Mouse (Mus musculus) lung, embryonic 15.5 days (tissue): Measurements from ENCODE around the gene Spint1. TPM values are rescaled to one million over a fixed set of nuclear protein-coding genes. Genes with fewer than 3 reads are reported as not detected.

ENCODE experiments used
- ATAC-seq: fragments of 200-750 bp; cut with Nextera tagmentation; 2 replicates; pipeline ENCODE4 v1.8.0; 2017; ENCODE audit warnings: moderate number of reproducible peaks, borderline replicate concordance; ENCODE audit not compliant: low FRiP score, low TSS enrichment; ENCODE audit errors: extremely low read depth
- H3K27ac ChIP-seq: fragments of 300-500 bp; sonication (generic); 2 replicates; pipeline ENCODE4 v1.5.1; 2015; ENCODE audit warnings: moderate library complexity, mild to moderate bottlenecking, inconsistent platforms
- H3K27me3 ChIP-seq: fragments of 300-500 bp; sonication (generic); 2 replicates; pipeline ENCODE4 v1.6.1; 2015; ENCODE audit warnings: inconsistent platforms
- H3K36me3 ChIP-seq: fragments of 300-500 bp; sonication (generic); 2 replicates; pipeline ENCODE4 v1.6.1; 2015; ENCODE audit warnings: inconsistent platforms
- H3K4me1 ChIP-seq: fragments of 300-500 bp; sonication (generic); 2 replicates; pipeline ENCODE4 v1.6.1; 2015; ENCODE audit warnings: inconsistent platforms
- H3K4me2 ChIP-seq: fragments of 300-500 bp; sonication (generic); 2 replicates; pipeline ENCODE4 v1.6.1; 2015; ENCODE audit warnings: inconsistent platforms, mild to moderate bottlenecking, moderate library complexity
- H3K4me3 ChIP-seq: fragments of 300-500 bp; sonication (generic); 2 replicates; pipeline ENCODE4 v1.5.1; 2015; ENCODE audit warnings: mild to moderate bottlenecking, inconsistent platforms
- H3K9ac ChIP-seq: fragments of 300-500 bp; sonication (generic); 2 replicates; pipeline ENCODE4 v1.6.1; 2015; ENCODE audit warnings: inconsistent platforms
- H3K9me3 ChIP-seq: fragments of 300-500 bp; sonication (generic); 2 replicates; pipeline ENCODE4 v1.6.1; 2016; ENCODE audit warnings: inconsistent platforms
- WGBS: fragments of 180-500 bp; shearing (Covaris S2); methylation state at CpG from one replicate; pipeline ENCODE4 v1.1.7; 2015; 5-methylcytosine and 5-hydroxymethylcytosine counted together
- polyA plus RNA-seq: library from polyadenylated mRNA; unstranded; fragments of >200 nt; fragmentation: Nextera tagmentation; extraction: Ambion mirVana; gene quantifications from 2 replicates; pipeline ENCODE4 v1.2.1, GENCODE M21; 2015

Gene Spint1
- polyA plus RNA-seq, 1 experiment from 2014 or later: 31.9 TPM

GRCm38 (mm10) chr2:119298330-119298729 is 61.2 kb downstream of the Spint1 start:
- Histone ChIP-seq H3K4me3 (no peak overlapping the region), H3K36me3 (peaks cover 50% of the 10 kb centered on the region), H3K9ac (no peak overlapping the region), H3K4me1 (peaks cover 26% of the 10 kb centered on the region), H3K4me2 (no peak overlapping the region), H3K27me3 (no peaks in the 10 kb centered on the region), H3K9me3 (no peaks in the 10 kb centered on the region), H3K27ac (peak overlapping the region; percentile 72; the same call in 1 of the 2 replicates)
- 36% methylated on average over 5 of the region's 5 CpGs for WGBS
- no peak for ATAC-seq

GRCm38 (mm10) chr2:119298839-119299238 is 61.7 kb downstream of the Spint1 start:
- 95% methylated on average over 2 of the region's 2 CpGs for WGBS
- H3K36me3 ChIP-seq: peaks cover 45% of the 10 kb centered on the region

More at GRCm38 (mm10) chr2:119298839-119299238, 61.7 kb downstream of the Spint1 start:
- ATAC-seq: no peak
- no peaks in the 10 kb centered on the region for H3K27me3 ChIP-seq
- H3K4me2 ChIP-seq: no peak overlapping the region
- peaks cover 26% of the 10 kb centered on the region for H3K4me1 ChIP-seq
- H3K9me3 ChIP-seq: no peaks in the 10 kb centered on the region
- H3K27ac ChIP-seq: peak overlapping the region; percentile 72; the same call in 1 of the 2 replicates
- H3K4me3 ChIP-seq: no peak overlapping the region
- H3K9ac ChIP-seq: no peak overlapping the region

Other genes with a start within 250 kb of the Spint1 start
- 22.7 and 24.3 TPM in 2 replicates for gene Ccdc32, start 208.0 kb upstream of the Spint1 start, polyA plus RNA-seq
- 3.3 and 4.1 TPM in 2 replicates for gene Rpusd2, start 202.6 kb upstream of the Spint1 start, polyA plus RNA-seq
- 64.0 and 70.3 TPM in 2 replicates for gene Knl1, start 190.2 kb upstream of the Spint1 start, polyA plus RNA-seq
- 57.4 and 61.5 TPM in 2 replicates for gene Rad51, start 124.6 kb upstream of the Spint1 start, polyA plus RNA-seq
- gene Rmdn3, start 80.3 kb upstream of the Spint1 start, polyA plus RNA-seq: 36.9 and 37.9 TPM in 2 replicates
- 22.1 and 28.6 TPM in 2 replicates for gene Gchfr, start 69.6 kb upstream of the Spint1 start, polyA plus RNA-seq
- 0.45 and 0.48 TPM in 2 replicates for gene Gm14137, start 62.9 kb upstream of the Spint1 start, polyA plus RNA-seq
- 42.6 and 53.4 TPM in 2 replicates for gene Zfyve19, start 28.7 kb upstream of the Spint1 start, polyA plus RNA-seq
- gene Dnajc17, start 28.6 kb upstream of the Spint1 start, polyA plus RNA-seq: 18.8 and 19.5 TPM in 2 replicates
- gene Ppp1r14d, start 7.5 kb upstream of the Spint1 start, polyA plus RNA-seq: 0.49 and 0.79 TPM in 2 replicates
- 1.3 and 1.6 TPM in 2 replicates for gene Rhov, start 33.9 kb downstream of the Spint1 start, polyA plus RNA-seq
- 18.3 and 19.1 TPM in 2 replicates for gene Vps18, start 51.4 kb downstream of the Spint1 start, polyA plus RNA-seq
- 13.6 and 14.7 TPM in 2 replicates for gene Dll4, start 88.4 kb downstream of the Spint1 start, polyA plus RNA-seq
- 0.59 and 1.1 TPM in 2 replicates for gene Chac1, start 113.9 kb downstream of the Spint1 start, polyA plus RNA-seq
- 3.7 and 4.3 TPM in 2 replicates for gene Ino80, start 240.3 kb downstream of the Spint1 start, polyA plus RNA-seq